Mouse (Mus musculus) kidney, postnatal 0 days (tissue): Measurements from ENCODE around the gene Pole3. TPM values are rescaled to one million over a fixed set of nuclear protein-coding genes. Genes with fewer than 3 reads are reported as not detected.
A peak's percentile ranks its signal among the peaks of the same experiment; 100 is the strongest.

Source experiments
- ATAC-seq: fragments of 200-750 bp; cut with Nextera tagmentation; replicated peaks from 2 replicates; pipeline ENCODE4 v1.8.0; 2017; ENCODE audit warnings: low read depth, moderate number of reproducible peaks, moderate TSS enrichment, moderate library complexity; ENCODE audit not compliant: low FRiP score
- DNase-seq: peaks from one replicate; pipeline ENCODE4 v3.0.0-alpha.2; 2016; ENCODE audit warnings: low spot score
- H3K27ac ChIP-seq: fragments of 300-500 bp; sonication (generic); 2 replicates; pipeline ENCODE4 v1.5.1; 2014; ENCODE audit warnings: mild to moderate bottlenecking
- H3K27me3 ChIP-seq: fragments of 300-500 bp; sonication (generic); 2 replicates; pipeline ENCODE4 v1.6.1; 2014; ENCODE audit warnings: low read length, mixed read lengths; ENCODE audit not compliant: insufficient read depth
- H3K36me3 ChIP-seq: fragments of 300-500 bp; sonication (generic); 2 replicates; pipeline ENCODE4 v1.6.1; 2014; ENCODE audit warnings: low read length, mixed read lengths; ENCODE audit not compliant: insufficient read depth
- H3K4me1 ChIP-seq: fragments of 300-500 bp; sonication (generic); replicated peaks from 2 replicates; pipeline ENCODE4 v1.6.1; 2014; ENCODE audit warnings: antibody characterized with exemption, low read length, mixed read lengths; ENCODE audit not compliant: insufficient read depth
- H3K4me2 ChIP-seq: fragments of 300-500 bp; sonication (generic); 2 replicates; pipeline ENCODE4 v1.6.1; 2014; ENCODE audit warnings: mild to moderate bottlenecking, low read length, moderate library complexity, mixed read lengths
- H3K4me3 ChIP-seq: fragments of 300-500 bp; sonication (generic); replicated peaks from 2 replicates; pipeline ENCODE4 v1.5.1; 2014; ENCODE audit warnings: low read depth, low read length
- H3K9ac ChIP-seq: fragments of 300-500 bp; sonication (generic); 2 replicates; pipeline ENCODE4 v1.6.1; 2014; ENCODE audit warnings: low read depth, low read length
- H3K9me3 ChIP-seq: fragments of 300-500 bp; sonication (generic); replicated peaks from 2 replicates; pipeline ENCODE4 v1.6.1; 2016; ENCODE audit warnings: low read length, inconsistent platforms, mixed read lengths
- CTCF ChIP-seq: IDR thresholded peaks from 2 replicates; pipeline ENCODE4 v1.5.1; 2016; ENCODE audit warnings: antibody characterized with exemption, low read depth, mild to moderate bottlenecking, moderate library complexity
- WGBS: fragments of 180-500 bp; shearing (Covaris S2); extraction: QIAGEN DNeasy Blood & Tissue Kit; methylation state at CpG from one replicate; pipeline ENCODE4 v1.1.7; 2014; 5-methylcytosine and 5-hydroxymethylcytosine counted together
- polyA plus RNA-seq: library from polyadenylated mRNA; unstranded; fragments of >200 nt; fragmentation: Nextera tagmentation; extraction: Ambion mirVana; gene quantifications from 2 replicates; pipeline ENCODE4 v1.2.1, GENCODE M21; 2015

Gene Pole3
- polyA plus RNA-seq, 1 experiment from 2014 or later: 62.0 TPM

DNA sequence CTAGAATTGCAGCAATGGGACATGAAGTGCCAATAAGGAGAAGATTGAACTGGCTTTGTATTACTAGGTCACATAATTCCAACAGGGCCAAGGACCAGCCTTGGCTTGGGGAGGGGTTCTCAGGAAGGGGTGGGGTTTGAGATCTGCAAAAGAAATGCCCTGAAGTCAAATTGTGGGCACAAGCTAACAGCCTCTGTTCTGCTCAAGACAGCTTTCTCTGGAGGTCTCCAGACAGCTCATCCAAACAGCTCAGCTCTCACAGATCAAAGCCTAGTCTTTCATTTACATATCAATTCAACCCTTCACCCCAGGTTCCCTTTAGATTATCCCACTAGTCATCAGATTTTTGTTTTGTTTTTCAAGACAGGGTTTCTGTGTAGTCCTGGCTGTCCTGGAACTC lies 19.9 kb upstream of the Pole3 start:
- no peaks in the 10 kb centered on the region for H3K27me3 ChIP-seq
- no peak for ATAC-seq
- no peak overlapping the region for H3K27ac ChIP-seq
- DNase-seq: no peak
- no peak overlapping the region for H3K4me3 ChIP-seq
- H3K4me1 ChIP-seq: no peaks in the 10 kb centered on the region
- TF ChIP-seq CTCF: no peak
- H3K4me2 ChIP-seq: no peak overlapping the region
- H3K36me3 ChIP-seq: no peaks in the 10 kb centered on the region
- H3K9ac ChIP-seq: no peak overlapping the region
- H3K9me3 ChIP-seq: no peaks in the 10 kb centered on the region

DNA sequence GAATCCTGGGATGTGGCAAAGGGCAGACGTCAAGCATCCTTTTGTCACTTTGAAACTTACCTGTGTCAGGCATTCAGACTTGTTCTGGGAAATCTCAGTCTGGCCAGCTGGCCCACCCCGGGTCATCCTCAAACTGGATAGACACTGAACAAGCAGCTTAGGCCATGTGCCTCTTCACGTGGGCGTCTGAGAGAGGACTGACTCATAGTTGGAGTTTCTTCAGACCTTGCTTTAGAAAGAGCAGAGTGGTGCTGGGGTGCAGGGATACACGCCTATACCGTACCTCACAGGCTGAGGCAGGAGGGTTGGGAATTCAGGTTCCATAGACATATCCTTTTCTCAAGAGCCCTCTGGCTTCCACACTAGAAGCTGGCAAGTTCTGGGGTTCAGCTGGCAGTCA lies 18.9 kb upstream of the Pole3 start:
- no peak for ATAC-seq
- H3K27ac ChIP-seq: no peak overlapping the region
- DNase-seq: no peak
- H3K9ac ChIP-seq: no peak overlapping the region
- no peaks in the 10 kb centered on the region for H3K9me3 ChIP-seq
- H3K27me3 ChIP-seq: no peaks in the 10 kb centered on the region
- H3K4me1 ChIP-seq: no peaks in the 10 kb centered on the region
- no peak overlapping the region for H3K4me2 ChIP-seq
- TF ChIP-seq CTCF: no peak
- 84% methylated on average over 6 of the region's 6 CpGs for WGBS
- no peaks in the 10 kb centered on the region for H3K36me3 ChIP-seq
- H3K4me3 ChIP-seq: no peak overlapping the region

DNA sequence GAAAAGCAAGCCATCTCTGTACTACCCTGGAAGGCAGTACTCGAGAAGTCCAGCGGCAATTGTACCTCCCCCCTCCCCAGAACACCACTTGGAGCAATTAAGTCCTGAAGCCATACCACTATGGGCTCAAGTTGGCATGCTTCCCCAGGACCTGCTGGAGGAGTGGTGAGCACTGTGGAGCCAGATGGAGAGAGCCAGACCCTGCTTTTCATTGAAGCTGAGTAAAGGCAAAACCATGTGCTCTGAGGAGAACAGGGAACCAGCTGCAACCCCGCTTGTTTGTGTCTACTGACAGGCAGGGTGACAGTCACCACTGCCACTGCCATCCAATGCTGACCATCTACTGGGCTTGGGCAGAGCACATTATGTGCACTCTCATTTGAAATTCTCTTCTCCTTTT lies 16.9 kb upstream of the Pole3 start:
- no peak for ATAC-seq
- no peak for DNase-seq
- no peak overlapping the region for H3K4me3 ChIP-seq
- H3K9ac ChIP-seq: no peak overlapping the region
- WGBS: 64% methylated on average over 3 of the region's 3 CpGs
- no peaks in the 10 kb centered on the region for H3K9me3 ChIP-seq
- TF ChIP-seq CTCF: no peak
- H3K27ac ChIP-seq: no peak overlapping the region
- H3K36me3 ChIP-seq: no peaks in the 10 kb centered on the region
- no peaks in the 10 kb centered on the region for H3K4me1 ChIP-seq
- H3K27me3 ChIP-seq: no peaks in the 10 kb centered on the region
- H3K4me2 ChIP-seq: no peak overlapping the region

DNA sequence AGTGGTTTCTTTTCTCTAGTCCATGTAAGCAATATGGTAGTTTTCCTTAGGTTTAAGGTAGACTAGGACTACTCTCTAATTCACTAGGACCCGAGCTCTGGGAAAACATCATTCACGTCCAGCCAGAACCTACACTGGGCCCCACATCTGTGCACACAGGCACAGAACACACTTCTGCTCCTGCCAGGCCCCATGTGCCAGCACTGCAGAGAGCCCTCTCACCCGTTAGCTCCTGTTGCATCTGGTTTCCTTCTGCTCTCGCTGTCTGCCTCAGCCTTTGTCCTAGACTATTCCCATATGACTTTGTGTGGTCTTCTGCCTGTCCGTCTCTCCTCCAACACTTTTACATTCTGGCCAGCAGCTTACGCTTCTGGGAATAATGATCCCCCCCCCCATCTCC lies 8.9 kb upstream of the Pole3 start:
- DNase-seq (no peak), ATAC-seq (no peak)
- H3K4me1 ChIP-seq: no peaks in the 10 kb centered on the region
- H3K4me3 ChIP-seq: no peak overlapping the region
- H3K9ac ChIP-seq: no peak overlapping the region
- no peak overlapping the region for H3K27ac ChIP-seq
- H3K9me3 ChIP-seq: no peaks in the 10 kb centered on the region
- TF ChIP-seq CTCF: no peak
- H3K4me2 ChIP-seq: no peak overlapping the region
- H3K27me3 ChIP-seq: no peaks in the 10 kb centered on the region
- 80% methylated on average over 6 of the region's 6 CpGs for WGBS
- H3K36me3 ChIP-seq: no peaks in the 10 kb centered on the region

DNA sequence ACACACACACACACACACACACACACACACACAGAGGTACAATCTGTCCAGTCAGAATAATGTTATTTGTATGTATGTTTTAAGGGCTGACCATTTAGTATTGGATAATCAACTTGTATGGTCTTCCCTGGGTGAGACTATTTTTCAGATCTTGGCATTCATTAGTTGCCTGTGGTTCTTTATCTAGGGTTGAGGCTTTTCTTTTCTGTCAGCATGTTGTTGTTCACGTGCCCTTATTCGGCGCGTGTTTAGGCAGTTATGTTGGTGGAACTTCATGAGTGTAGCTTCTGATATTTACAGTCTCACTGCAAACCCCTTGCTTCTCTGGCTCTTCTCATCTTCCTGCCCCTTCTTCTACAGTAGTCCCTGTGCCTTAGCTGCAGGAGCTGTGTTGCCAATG lies 2.8 kb upstream of the Pole3 start:
- ATAC-seq (no peak), DNase-seq (no peak)
- no peak overlapping the region for H3K4me2 ChIP-seq
- no peak overlapping the region for H3K4me3 ChIP-seq
- H3K4me1 ChIP-seq: peaks cover 6% of the 10 kb centered on the region
- no peaks in the 10 kb centered on the region for H3K36me3 ChIP-seq
- H3K27ac ChIP-seq: no peak overlapping the region
- TF ChIP-seq CTCF: no peak
- no peaks in the 10 kb centered on the region for H3K27me3 ChIP-seq
- no peak overlapping the region for H3K9ac ChIP-seq
- 86% methylated on average over 4 of the region's 4 CpGs for WGBS
- H3K9me3 ChIP-seq: no peaks in the 10 kb centered on the region

DNA sequence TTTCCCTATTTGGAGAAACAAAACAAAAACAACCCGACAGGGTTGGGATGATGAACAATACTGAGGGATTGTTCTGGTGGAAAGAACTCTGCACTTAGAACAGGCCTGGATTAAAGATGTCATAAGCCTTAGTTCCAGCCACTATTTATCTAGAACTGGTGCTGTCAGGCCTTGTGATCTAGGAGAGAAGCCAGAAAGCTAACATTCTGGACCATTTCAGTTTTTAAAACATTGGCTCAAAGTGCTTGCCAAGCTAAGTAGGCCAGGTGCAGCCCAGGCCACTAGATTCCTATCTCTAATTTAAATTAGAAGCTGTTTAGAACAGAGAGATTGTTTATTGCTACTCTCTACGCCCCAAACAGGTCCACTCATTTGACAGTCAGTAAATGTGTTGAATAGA lies 1.4 kb upstream of the Pole3 start:
- H3K4me3 ChIP-seq: no peak overlapping the region
- no peaks in the 10 kb centered on the region for H3K9me3 ChIP-seq
- 66% methylated on average over 2 of the region's 2 CpGs for WGBS
- H3K27me3 ChIP-seq: no peaks in the 10 kb centered on the region
- no peak overlapping the region for H3K27ac ChIP-seq
- no peak overlapping the region for H3K4me2 ChIP-seq
- H3K4me1 ChIP-seq: peaks cover 6% of the 10 kb centered on the region
- no peak overlapping the region for H3K9ac ChIP-seq
- no peak for TF ChIP-seq CTCF
- no peaks in the 10 kb centered on the region for H3K36me3 ChIP-seq
- no peak for ATAC-seq
- no peak for DNase-seq

DNA sequence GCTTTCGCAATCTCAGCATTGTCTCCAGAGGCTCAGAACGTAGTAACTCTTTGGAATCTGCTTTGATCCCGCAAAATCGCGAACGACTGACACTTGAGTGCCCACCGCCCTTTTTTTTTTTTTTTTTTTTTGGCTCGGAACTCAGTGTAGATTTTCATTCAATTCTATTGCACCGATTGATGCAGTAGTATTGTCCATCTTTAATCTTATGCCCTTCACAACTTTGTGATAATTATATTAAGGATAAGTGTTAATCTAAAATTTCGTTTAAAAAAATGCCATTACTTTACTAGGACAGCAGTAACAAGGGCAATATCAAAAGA lies 582 bp upstream of the Pole3 start:
- no peak for TF ChIP-seq CTCF
- Histone ChIP-seq H3K36me3 (no peaks in the 10 kb centered on the region), H3K27ac (no peak overlapping the region), H3K27me3 (no peaks in the 10 kb centered on the region), H3K9ac (no peak overlapping the region; the same call in 1 of the 2 replicates), H3K4me2 (peak overlapping the region; percentile 87), H3K4me1 (peaks cover 6% of the 10 kb centered on the region), H3K4me3 (peak overlapping the region; percentile 85), H3K9me3 (no peaks in the 10 kb centered on the region)
- 1% methylated on average over 10 of the region's 10 CpGs for WGBS
- ATAC-seq: no peak
- no peak for DNase-seq
